Mouse (Mus musculus): Measurements from ENCODE around the gene Cfap73.

Gene Cfap73

GRCm38 (mm10) chr5:120587616-120587926, 46.5 kb downstream of the Cfap73 start:
- DNase-seq (ENCODE audit: extremely low spot score, low read depth, low spot score): no peak

- DNase-seq (ENCODE audit: extremely low spot score, low read depth, low spot score): no peak
Measured at GRCm38 (mm10) chr5:120586741-120587615, 47.1 kb downstream of the Cfap73 start.

DNA sequence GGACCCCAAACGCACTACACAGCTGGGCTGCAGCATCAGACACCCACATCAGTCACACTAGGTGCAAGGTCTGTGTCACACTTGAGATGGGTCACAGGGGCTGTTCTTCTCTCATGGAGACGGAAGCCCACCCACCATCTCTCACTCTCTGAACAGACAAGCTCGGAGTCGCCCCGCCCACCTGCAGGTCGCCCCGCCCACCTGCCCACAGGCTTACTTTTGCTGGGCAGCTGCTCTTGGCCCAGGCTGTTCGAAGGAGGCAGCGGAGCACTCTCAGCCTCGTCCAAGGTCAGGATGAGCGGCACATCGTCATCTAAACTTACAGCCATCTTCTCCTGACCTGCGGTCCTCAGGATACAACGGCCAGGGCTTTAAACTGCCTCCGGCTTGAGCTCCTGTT, 49.1 kb downstream of the Cfap73 start:
- no peak for DNase-seq (ENCODE audit: extremely low spot score, low read depth, low spot score)

DNA sequence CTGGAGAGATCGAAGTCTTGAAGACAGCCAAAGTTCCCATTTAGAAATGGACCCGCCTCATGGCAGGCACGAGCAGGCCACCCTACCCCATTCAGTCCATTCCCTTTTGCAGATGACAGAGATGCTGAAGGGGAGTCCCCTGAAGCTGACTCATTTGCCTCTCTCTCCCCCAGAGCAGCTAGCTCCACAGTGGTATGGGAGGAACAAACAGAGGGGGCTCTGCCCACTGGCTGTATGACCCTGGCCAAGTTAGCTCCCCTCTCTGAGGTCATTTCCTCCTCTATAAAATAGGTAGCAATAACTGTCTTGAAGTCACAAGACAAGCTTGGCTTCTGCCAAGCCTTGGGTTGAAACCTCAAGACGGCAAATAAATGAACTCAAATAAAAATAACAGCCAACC, 50.5 kb downstream of the Cfap73 start:
- no peak for DNase-seq (ENCODE audit: extremely low spot score, low read depth, low spot score)

- no peak for DNase-seq (ENCODE audit: extremely low spot score, low read depth, low spot score)
Measured at GRCm38 (mm10) chr5:120582002-120582401, 52.0 kb downstream of the Cfap73 start.

DNA sequence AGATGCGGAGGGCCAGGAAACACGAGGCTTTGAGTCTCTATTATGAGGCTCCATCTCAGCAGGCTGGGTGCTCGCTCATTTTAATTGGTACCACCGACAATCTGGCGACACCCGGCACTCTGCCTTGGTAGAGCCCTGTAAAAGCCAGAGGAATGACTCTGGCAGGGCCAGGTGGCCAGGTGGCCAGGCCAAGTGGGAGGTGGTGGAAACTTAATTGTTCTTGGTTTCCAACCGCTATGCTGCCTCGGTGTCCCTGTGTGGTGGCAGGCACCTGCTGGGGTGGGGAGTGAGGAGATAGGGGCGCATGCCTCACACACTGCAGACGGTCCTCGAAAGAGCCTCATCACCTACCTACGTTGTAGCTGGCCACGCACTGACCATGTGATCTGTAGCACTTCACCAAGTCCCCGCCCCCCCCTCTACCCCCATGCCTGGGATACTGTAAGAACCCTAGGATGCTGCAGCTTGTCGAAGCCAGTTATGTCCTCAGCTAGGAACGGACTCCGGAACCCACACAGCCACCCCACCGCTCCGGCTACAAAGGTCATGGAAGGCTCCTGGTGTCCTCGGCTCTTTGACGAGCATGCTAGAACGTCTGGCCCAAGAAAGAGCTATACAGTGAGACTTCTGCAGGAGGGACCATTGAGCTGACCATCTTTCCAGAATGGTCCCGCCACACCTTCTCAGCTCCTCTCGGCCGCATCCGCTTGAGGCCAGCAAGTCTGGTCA, 54.0 kb downstream of the Cfap73 start:
- DNase-seq (ENCODE audit: extremely low spot score, low read depth, low spot score): no peak

DNA sequence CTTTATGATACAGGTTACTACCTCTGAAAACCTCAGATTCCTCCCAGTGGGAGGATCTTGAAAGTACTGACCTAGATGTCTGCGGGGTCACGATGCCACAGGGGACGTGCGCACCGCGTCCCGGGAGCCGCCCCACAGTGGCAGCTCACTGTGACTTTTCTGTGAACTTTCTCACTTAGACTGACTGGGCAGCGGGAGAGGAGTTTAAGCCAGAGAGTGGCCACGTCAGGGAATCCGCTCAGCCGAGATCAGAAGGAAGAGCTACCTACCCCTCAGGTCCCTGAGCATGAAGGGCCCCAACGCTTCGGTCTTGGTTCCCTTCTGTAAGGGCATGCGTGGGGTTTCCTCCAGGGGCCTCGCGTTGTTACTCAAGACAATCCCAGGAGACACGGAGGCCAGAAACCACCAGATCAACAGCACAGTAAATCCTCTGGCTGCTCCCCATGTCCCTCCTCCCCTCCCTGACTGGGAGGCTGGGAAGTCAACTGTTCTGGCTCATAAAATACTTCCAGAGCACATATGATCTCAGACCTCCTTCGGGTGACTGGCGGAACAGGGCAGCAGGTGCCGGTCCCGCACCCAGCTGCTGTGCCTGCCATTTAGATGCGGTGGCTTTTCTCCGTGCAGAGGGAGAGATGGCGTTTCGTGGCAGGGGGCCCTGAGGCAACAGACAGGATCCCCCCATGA, 54.7 kb downstream of the Cfap73 start:
- no peak for DNase-seq (ENCODE audit: extremely low spot score, low read depth, low spot score)

DNA sequence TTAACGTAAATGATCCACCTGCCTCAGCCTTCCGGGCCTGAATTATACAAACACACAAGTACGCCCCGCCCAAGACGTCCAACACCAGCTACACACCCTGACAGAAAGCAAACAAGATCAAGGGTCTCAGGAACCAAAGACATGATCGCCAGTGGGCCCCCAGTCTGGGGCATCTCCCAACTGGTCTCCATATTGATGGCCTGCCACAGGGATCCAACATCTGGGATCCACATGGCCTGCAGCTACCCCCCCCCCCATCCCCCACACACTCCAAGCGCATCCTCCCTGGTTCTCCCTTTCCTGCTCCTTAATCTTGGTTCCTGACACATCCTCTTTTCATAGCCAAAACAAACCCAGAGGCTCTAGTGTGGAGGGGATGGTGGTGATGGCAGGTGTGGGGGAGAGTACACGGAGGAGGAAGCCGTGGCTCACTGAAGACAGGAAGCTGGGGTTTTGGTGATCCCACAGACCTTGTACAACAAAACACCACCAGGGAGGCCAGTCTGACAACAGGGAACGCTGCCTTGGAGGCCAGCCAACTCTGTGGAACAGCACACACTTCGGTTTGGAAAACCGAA, 55.4 kb downstream of the Cfap73 start:
- no peak for DNase-seq (ENCODE audit: extremely low spot score, low read depth, low spot score)

Measured in hindlimb bud, embryonic 11.5 days (tissue).